Mouse (Mus musculus) bone marrow macrophage, adult 2 months (primary cell): ENCODE results near the gene Spag6. TPM values are rescaled to one million over a fixed set of nuclear protein-coding genes. Genes with fewer than 3 reads are reported as not detected.

ENCODE experiments used
- H3K27ac ChIP-seq: 2 replicates; pipeline ENCODE4 v1.5.1; 2012; ENCODE audit warnings: low read depth, low read length; ENCODE audit not compliant: insufficient read depth
- H3K4me1 ChIP-seq: 2 replicates; pipeline ENCODE4 v1.6.1; 2012; ENCODE audit warnings: low read length; ENCODE audit not compliant: control insufficient read depth, insufficient read depth
- H3K4me3 ChIP-seq: 2 replicates; pipeline ENCODE4 v1.5.1; 2012; ENCODE audit warnings: mild to moderate bottlenecking, low read length, moderate library complexity; ENCODE audit not compliant: insufficient read depth
- CTCF ChIP-seq: IDR thresholded peaks from 2 replicates; pipeline ENCODE4 v1.5.1; 2012; ENCODE audit warnings: low read depth, mild to moderate bottlenecking, low read length, moderate library complexity
- POLR2A ChIP-seq: IDR thresholded peaks from 2 replicates; pipeline ENCODE4 v1.6.1; 2012; ENCODE audit warnings: mild to moderate bottlenecking, low read depth, low read length, borderline replicate concordance
- polyA plus RNA-seq: library from polyadenylated mRNA; stranded (reverse); fragments of >200 nt; gene quantifications from 2 replicates; pipeline ENCODE4 v1.2.4, GENCODE M21; 2012; ENCODE audit not compliant: missing spikeins, insufficient read depth, insufficient read length

The Spag6 gene
- polyA plus RNA-seq, 1 experiment, result not detected

GRCm38 (mm10) chr2:18675681-18676456 is 18.0 kb upstream of the Spag6 start:
- Histone ChIP-seq H3K4me3 (peak overlapping the region; percentile 60), H3K27ac (no peak overlapping the region), H3K4me1 (peaks cover 6% of the 10 kb centered on the region)
- TF ChIP-seq CTCF, result no peak
- no peak for TF ChIP-seq POLR2A

- TF ChIP-seq POLR2A, result no peak
- TF ChIP-seq CTCF, result no peak
- H3K27ac ChIP-seq, result no peak overlapping the region
- H3K4me1 ChIP-seq, result peaks cover 6% of the 10 kb centered on the region
- peak overlapping the region; percentile 60 for H3K4me3 ChIP-seq
Observed at GRCm38 (mm10) chr2:18676457-18676935, 17.3 kb upstream of the Spag6 start.

GRCm38 (mm10) chr2:18676936-18677491 is 16.8 kb upstream of the Spag6 start, which contains the start of gene Bmi1:
TSS of gene Bmi1 (plus strand) at chr2:18677018.
- peak within 1 kb of the TSS; percentile 70 for H3K27ac ChIP-seq
- peak within 1 kb of the TSS; percentile 73 for H3K4me3 ChIP-seq
- peaks cover 6% of the 10 kb centered on the region for H3K4me1 ChIP-seq
- TF ChIP-seq POLR2A, result no peak

- peak overlapping the region; percentile 73 for H3K4me3 ChIP-seq
- TF ChIP-seq CTCF (no peak), POLR2A (no peak)
- peaks cover 6% of the 10 kb centered on the region for H3K4me1 ChIP-seq
- no peak overlapping the region for H3K27ac ChIP-seq
Observed at GRCm38 (mm10) chr2:18677631-18678471, 16.0 kb upstream of the Spag6 start.

GRCm38 (mm10) chr2:18679701-18680100 is 14.1 kb upstream of the Spag6 start:
- no peak overlapping the region for H3K4me3 ChIP-seq
- H3K27ac ChIP-seq, result no peak overlapping the region
- TF ChIP-seq CTCF (no peak), POLR2A (no peak)
- peaks cover 3% of the 10 kb centered on the region; the same call in 1 of the 2 replicates for H3K4me1 ChIP-seq

GRCm38 (mm10) chr2:18680501-18680900 is 13.3 kb upstream of the Spag6 start:
- Histone ChIP-seq H3K27ac (no peak overlapping the region), H3K4me1 (peaks cover 3% of the 10 kb centered on the region; the same call in 1 of the 2 replicates), H3K4me3 (peak overlapping the region; percentile 54)
- TF ChIP-seq POLR2A (no peak), CTCF (no peak)

- H3K27ac ChIP-seq, result no peak overlapping the region
- no peak for TF ChIP-seq CTCF
- TF ChIP-seq POLR2A, result no peak
- peaks cover 3% of the 10 kb centered on the region; the same call in 1 of the 2 replicates for H3K4me1 ChIP-seq
- peak overlapping the region; percentile 54 for H3K4me3 ChIP-seq
Observed at GRCm38 (mm10) chr2:18680961-18681360, 12.9 kb upstream of the Spag6 start.

GRCm38 (mm10) chr2:18684062-18684461 is 9.8 kb upstream of the Spag6 start:
- Histone ChIP-seq H3K4me1 (peaks cover 3% of the 10 kb centered on the region; the same call in 1 of the 2 replicates), H3K27ac (no peak overlapping the region), H3K4me3 (no peak overlapping the region)
- TF ChIP-seq POLR2A, result no peak
- no peak for TF ChIP-seq CTCF

- TF ChIP-seq POLR2A, result no peak
- TF ChIP-seq CTCF, result no peak
- H3K4me3 ChIP-seq, result no peak overlapping the region
- no peaks in the 10 kb centered on the region for H3K4me1 ChIP-seq
Observed at GRCm38 (mm10) chr2:18686386-18686785, 7.4 kb upstream of the Spag6 start.

GRCm38 (mm10) chr2:18686826-18687519 is 6.9 kb upstream of the Spag6 start:
- H3K4me3 ChIP-seq, result no peak overlapping the region
- TF ChIP-seq POLR2A, result no peak
- TF ChIP-seq CTCF, result no peak
- no peaks in the 10 kb centered on the region for H3K4me1 ChIP-seq
- H3K27ac ChIP-seq, result no peak overlapping the region

More at GRCm38 (mm10) chr2:18686386-18686785, 7.4 kb upstream of the Spag6 start:
- no peak overlapping the region for H3K27ac ChIP-seq
